Comparison of ENCODE assay signal across 23 mouse cellular contexts in the genomic region with DNA sequence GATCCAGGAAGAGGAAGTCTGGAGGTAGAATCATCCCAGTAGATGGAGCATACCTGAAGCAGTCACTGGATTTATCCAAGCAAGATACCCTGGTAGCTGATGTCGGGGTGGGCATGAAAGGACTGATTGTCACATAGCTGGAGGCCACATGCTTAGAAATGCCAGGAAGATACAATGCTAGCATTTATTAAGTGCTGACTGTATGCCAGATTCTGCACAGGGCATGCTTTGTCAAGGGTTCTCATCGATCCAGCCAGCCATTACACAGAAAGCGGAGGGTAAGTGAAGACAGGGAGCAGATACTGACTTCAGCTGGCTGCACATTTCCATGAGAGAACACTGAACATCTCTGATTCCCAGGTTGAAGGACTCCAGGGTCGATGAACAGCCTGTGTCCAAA. TPM values are rescaled to one million over a fixed set of nuclear protein-coding genes. Genes with fewer than 3 reads are reported as not detected.
DNase-seq lines count a peak whose midpoint lies in the region; ATAC-seq and TF ChIP-seq lines count a peak whose summit lies in the region.
"Had no signal": no experiment of that assay in that cellular context is flagged by ENCODE, and none has a peak within 500 bp of the region (broad histone marks: within the 10 kb centered on the region; RNA-seq: fewer than 3 reads in every experiment).

No protein-coding gene starts in this region.

- H3K4me1 ChIP-seq in hindbrain, embryonic 16.5 days (ENCODE audit: control insufficient read depth, insufficient read depth, low read depth, low read length), result no peaks in the 10 kb centered on the region
- H3K4me1 ChIP-seq: embryonic facial prominence, embryonic 12.5 days; forebrain, embryonic 15.5 days; heart, embryonic 15.5 days had no signal

- H3K4me3 ChIP-seq in hindbrain, embryonic 16.5 days (ENCODE audit: low read length), result no peak overlapping the region
- H3K4me3 ChIP-seq: embryonic facial prominence, embryonic 12.5 days; forebrain, embryonic 15.5 days; heart, adult 2 months; heart, embryonic 15.5 days had no signal

- H3K9me3 ChIP-seq in hindbrain, embryonic 16.5 days (ENCODE audit: control insufficient read depth, low read length), result no peaks in the 10 kb centered on the region
- H3K9me3 ChIP-seq: embryonic facial prominence, embryonic 12.5 days; forebrain, embryonic 15.5 days; heart, embryonic 15.5 days had no signal

- 90% methylated on average over 4 of the region's 4 CpGs for WGBS in hindbrain, embryonic 16.5 days

- no peak for ATAC-seq in hindbrain, embryonic 16.5 days
- ATAC-seq: forebrain, embryonic 15.5 days had no signal

- TF ChIP-seq POLR2A in brain, embryonic 14.5 days (IDR thresholded peaks at IDR 0.05; ENCODE audit: borderline replicate concordance, extremely low read depth, insufficient read depth, insufficient read length, poor library complexity, severe bottlenecking), result no peak

- intact Hi-C loops in left cerebral cortex, postnatal 4 days (cut with DNase I), result no loop called here

- no peak overlapping the region for H3K27ac ChIP-seq in hindbrain, embryonic 16.5 days (ENCODE audit: low read depth, low read length)
- H3K27ac ChIP-seq: embryonic facial prominence, embryonic 12.5 days; forebrain, embryonic 15.5 days; heart, adult 2 months; heart, embryonic 15.5 days; hindbrain, embryonic 14.5 days had no signal

- H3K9ac ChIP-seq in hindbrain, embryonic 16.5 days (ENCODE audit: low read depth, low read length), result no peak overlapping the region
- H3K9ac ChIP-seq: embryonic facial prominence, embryonic 12.5 days; forebrain, embryonic 15.5 days; heart, embryonic 15.5 days; hindbrain, embryonic 14.5 days had no signal

- no peak overlapping the region for H3K4me2 ChIP-seq in hindbrain, embryonic 16.5 days (ENCODE audit: low read length)
- H3K4me2 ChIP-seq: embryonic facial prominence, embryonic 12.5 days; forebrain, embryonic 15.5 days; heart, embryonic 11.5 days; heart, embryonic 15.5 days; hindbrain, embryonic 14.5 days had no signal

- H3K27me3 ChIP-seq in hindbrain, embryonic 16.5 days (replicated peaks; ENCODE audit: control insufficient read depth, insufficient read depth, low read length), result no peaks in the 10 kb centered on the region
- H3K27me3 ChIP-seq: embryonic facial prominence, embryonic 12.5 days; forebrain, embryonic 15.5 days; heart, embryonic 15.5 days had no signal

- H3K36me3 ChIP-seq in hindbrain, embryonic 16.5 days (ENCODE audit: control insufficient read depth, insufficient read depth, low read length), result no peaks in the 10 kb centered on the region
- H3K36me3 ChIP-seq: embryonic facial prominence, embryonic 12.5 days; forebrain, embryonic 15.5 days; heart, embryonic 15.5 days had no signal

- DNase-seq in layer of hippocampus, adult 11-12 months (ENCODE audit: low spot score), result peak; percentile 67
- DNase-seq in layer of hippocampus, postnatal 25 days (ENCODE audit: extremely low spot score in 1 of 2, low spot score in 1 of 2), result no peak
- peak; percentile 61 for DNase-seq in left cerebral cortex, adult 11 months (ENCODE audit: low spot score)
- DNase-seq in left cerebral cortex, postnatal 4 days, result no peak
- DNase-seq in Muller cell, postnatal 12 days (ENCODE audit: inconsistent ontology term), result peak; percentile 16
- peak; percentile 7 for DNase-seq in brain, embryonic 14.5 days (ENCODE audit: low read depth)
- DNase-seq: adrenal gland, adult 8-10 months; adrenal gland, postnatal 36 days; cerebellum, postnatal 14 days; gastrocnemius, postnatal 14 days; heart, adult 2 months; heart, postnatal 14 days had no signal

- no peak for TF ChIP-seq CTCF in brain, embryonic 14.5 days (IDR thresholded peaks at IDR 0.05; ENCODE audit: borderline replicate concordance, extremely low read depth, insufficient read depth, insufficient read length)

RNA-seq across cellular contexts. Expression of a gene that starts 4.6 kb away (rescaled TPM):
- not detected for total RNA-seq in layer of hippocampus, postnatal 25 days (2021)
- not detected for total RNA-seq in left cerebral cortex, postnatal 4 days (2021)
- 0.14 TPM in 1 of 2 replicates, not detected in the other for polyA plus RNA-seq in brain, embryonic 14.5 days (2012; rRNA removed)
- polyA plus RNA-seq in hindbrain, embryonic 16.5 days (2015; fragmentation: Nextera tagmentation; extraction: Ambion mirVana), result 0.30 TPM in 1 of 2 replicates, not detected in the other
- total RNA-seq: adrenal gland, adult 8-10 months; adrenal gland, postnatal 36 days; CH12.LX; common myeloid progenitor, adult 5-6 weeks; gastrocnemius, adult 18-20 months; gastrocnemius, postnatal 14 days; heart, adult 2 months; heart, postnatal 14 days; hematopoietic stem cell, adult 5-6 weeks had no signal
- polyA plus RNA-seq: embryonic facial prominence, embryonic 12.5 days; forebrain, embryonic 11.5 days; forebrain, embryonic 15.5 days; heart, embryonic 11.5 days; heart, embryonic 15.5 days had no signal

Comparison
In these comparisons a context has a peak if more than half of its experiments do, and no peak if none do; other contexts are left out.
1. DNase-seq: peak in layer of hippocampus, adult 11-12 months (single experiment), left cerebral cortex, adult 11 months (single experiment), Muller cell, postnatal 12 days (single experiment) and brain, embryonic 14.5 days (single experiment); none in layer of hippocampus, postnatal 25 days (0 of 2) and left cerebral cortex, postnatal 4 days (single experiment).